Mouse (Mus musculus) midbrain, postnatal 0 days (tissue): ENCODE data around the gene Gnb2. TPM values are rescaled to one million over a fixed set of nuclear protein-coding genes. Genes with fewer than 3 reads are reported as not detected.

Experiments
- ATAC-seq: fragments of 200-750 bp; cut with Nextera tagmentation; 2 replicates; pipeline ENCODE4 v1.8.0; 2017; ENCODE audit warnings: moderate number of reproducible peaks, mild to moderate bottlenecking, moderate TSS enrichment, moderate library complexity; ENCODE audit not compliant: low FRiP score
- DNase-seq: peaks from one replicate; pipeline ENCODE4 v3.0.0-alpha.2; 2015; ENCODE audit warnings: low spot score
- H3K27ac ChIP-seq: fragments of 300-500 bp; sonication (generic); 2 replicates; pipeline ENCODE4 v1.5.1; 2014; ENCODE audit warnings: low read depth, mild to moderate bottlenecking, low read length, mixed read lengths
- H3K27me3 ChIP-seq: fragments of 300-500 bp; sonication (generic); 2 replicates; pipeline ENCODE4 v1.6.1; 2014; ENCODE audit warnings: low read length, control low read depth, mixed read lengths; ENCODE audit not compliant: insufficient read depth
- H3K36me3 ChIP-seq: fragments of 300-500 bp; sonication (generic); 2 replicates; pipeline ENCODE4 v1.6.1; 2014; ENCODE audit warnings: low read length, control low read depth, mixed read lengths; ENCODE audit not compliant: insufficient read depth
- H3K4me1 ChIP-seq: fragments of 300-500 bp; sonication (generic); 2 replicates; pipeline ENCODE4 v1.6.1; 2014; ENCODE audit warnings: mild to moderate bottlenecking, control low read depth, antibody characterized with exemption, low read length, mixed read lengths; ENCODE audit not compliant: insufficient read depth
- H3K4me2 ChIP-seq: fragments of 300-500 bp; sonication (generic); 2 replicates; pipeline ENCODE4 v1.6.1; 2014; ENCODE audit warnings: low read depth, mild to moderate bottlenecking, low read length, mixed read lengths; ENCODE audit not compliant: poor library complexity, severe bottlenecking
- H3K4me3 ChIP-seq: fragments of 300-500 bp; sonication (generic); 2 replicates; pipeline ENCODE4 v1.5.1; 2014; ENCODE audit warnings: low read depth, mild to moderate bottlenecking, low read length, moderate library complexity
- H3K9ac ChIP-seq: fragments of 300-500 bp; sonication (generic); replicated peaks from 2 replicates; pipeline ENCODE4 v1.6.1; 2014; ENCODE audit warnings: mild to moderate bottlenecking, low read length, moderate library complexity, mixed read lengths; ENCODE audit not compliant: poor library complexity, severe bottlenecking
- H3K9me3 ChIP-seq: fragments of 300-500 bp; sonication (generic); 2 replicates; pipeline ENCODE4 v1.6.1; 2016; ENCODE audit warnings: low read length, control low read depth
- CTCF ChIP-seq: IDR thresholded peaks from 2 replicates; pipeline ENCODE4 v1.5.1; 2016; ENCODE audit warnings: antibody characterized with exemption, mild to moderate bottlenecking
- WGBS: fragments of 180-500 bp; shearing (Covaris S2); extraction: QIAGEN DNeasy Blood & Tissue Kit; methylation state at CpG from one replicate; pipeline ENCODE4 v1.1.7; 2014; 5-methylcytosine and 5-hydroxymethylcytosine counted together
- polyA plus RNA-seq: library from polyadenylated mRNA; unstranded; fragments of >200 nt; fragmentation: Nextera tagmentation; extraction: Ambion mirVana; gene quantifications from 2 replicates; pipeline ENCODE4 v1.2.1, GENCODE M21; 2015
- total RNA-seq: library from RNA; depleted of rRNA; stranded (reverse); fragments of >200 nt; gene quantifications from 2 replicates; pipeline ENCODE4 v1.2.3, GENCODE M21; 2014

The Gnb2 gene
- total and polyA plus RNA-seq, 2 experiments from 2014 or later = 590 to 1,456 TPM

DNA sequence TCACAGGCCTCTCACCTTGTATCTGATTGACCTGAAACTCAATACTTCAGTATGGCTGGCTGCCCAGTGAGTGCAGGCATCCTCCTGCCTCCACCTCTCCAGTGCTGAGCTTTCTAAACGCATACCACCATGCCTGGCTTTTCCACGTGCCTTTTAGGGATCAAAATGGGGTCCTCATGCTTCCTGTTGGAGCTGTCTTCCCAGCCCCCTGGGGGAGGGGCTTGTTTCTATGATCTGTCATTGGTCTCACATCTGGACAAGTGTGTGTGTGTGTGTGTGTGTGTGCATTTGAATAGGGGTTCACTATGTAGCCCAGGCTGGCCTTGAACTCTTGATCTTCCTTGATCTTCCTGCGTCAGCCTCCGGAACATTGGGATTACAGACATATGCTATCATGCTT is 4.2 kb upstream of the Gnb2 start:
- Histone ChIP-seq H3K27ac (no peak overlapping the region), H3K4me3 (no peak overlapping the region), H3K9me3 (no peaks in the 10 kb centered on the region), H3K9ac (no peak overlapping the region), H3K27me3 (no peaks in the 10 kb centered on the region), H3K4me2 (no peak overlapping the region), H3K36me3 (no peaks in the 10 kb centered on the region), H3K4me1 (no peaks in the 10 kb centered on the region)
- no peak for DNase-seq
- no peak for TF ChIP-seq CTCF
- ATAC-seq = no peak
- WGBS = 56% methylated on average over 4 of the region's 4 CpGs

DNA sequence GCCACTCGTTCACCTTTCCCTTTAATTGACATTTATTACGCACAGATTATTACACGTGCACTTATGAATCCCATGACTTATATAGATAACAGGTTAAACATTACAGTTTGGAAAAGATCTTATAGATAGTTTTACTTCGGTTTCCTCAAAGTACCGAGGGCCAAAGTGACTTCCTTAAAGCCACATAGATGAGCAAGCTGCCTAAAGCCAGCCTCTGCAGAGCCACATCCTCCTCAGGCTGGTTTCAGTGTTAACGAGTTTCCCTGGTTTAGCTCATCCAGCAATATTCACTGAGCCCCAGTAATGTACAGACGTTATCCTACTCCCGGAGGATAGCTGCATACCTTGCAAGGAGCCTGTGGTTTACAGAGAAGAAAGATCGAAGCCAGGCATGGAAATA is 2.0 kb upstream of the Gnb2 start:
- H3K9me3 ChIP-seq = no peaks in the 10 kb centered on the region
- no peak overlapping the region for H3K4me2 ChIP-seq
- ATAC-seq (no peak), DNase-seq (no peak)
- no peaks in the 10 kb centered on the region for H3K4me1 ChIP-seq
- 79% methylated on average over 9 of the region's 9 CpGs for WGBS
- H3K27me3 ChIP-seq = no peaks in the 10 kb centered on the region
- H3K4me3 ChIP-seq = no peak overlapping the region
- H3K36me3 ChIP-seq = no peaks in the 10 kb centered on the region
- TF ChIP-seq CTCF = no peak
- H3K9ac ChIP-seq = no peak overlapping the region
- no peak overlapping the region for H3K27ac ChIP-seq

DNA sequence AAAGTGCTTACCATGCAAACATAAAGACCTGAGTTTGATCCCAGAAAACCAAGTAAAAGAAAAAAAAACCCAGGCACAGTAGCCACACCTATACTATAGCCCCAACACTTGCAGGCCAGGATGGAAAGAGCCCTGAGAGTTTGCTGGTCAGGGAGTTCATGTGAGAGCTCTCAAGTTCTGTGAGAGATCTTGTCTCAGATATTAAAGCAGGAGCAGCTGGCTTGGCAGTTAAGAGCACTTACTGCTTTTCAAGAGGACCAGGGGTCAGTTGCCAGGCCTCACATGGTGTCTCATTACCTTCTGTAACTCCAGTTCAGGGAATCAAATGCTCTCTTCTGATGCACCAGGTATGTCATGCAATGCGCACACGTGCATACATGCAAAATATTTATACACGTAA is 1.5 kb upstream of the Gnb2 start:
- H3K4me2 ChIP-seq = no peak overlapping the region
- no peak overlapping the region for H3K9ac ChIP-seq
- 0 out of 2 replicates have a peak, but pooled peaks cover under 1% of the 10 kb centered on the region for H3K36me3 ChIP-seq
- DNase-seq = no peak
- no peak overlapping the region for H3K27ac ChIP-seq
- H3K4me3 ChIP-seq = no peak overlapping the region
- ATAC-seq = no peak
- 95% methylated on average over 3 of the region's 3 CpGs for WGBS
- no peak for TF ChIP-seq CTCF
- no peaks in the 10 kb centered on the region for H3K4me1 ChIP-seq
- no peaks in the 10 kb centered on the region for H3K27me3 ChIP-seq
- no peaks in the 10 kb centered on the region for H3K9me3 ChIP-seq

DNA sequence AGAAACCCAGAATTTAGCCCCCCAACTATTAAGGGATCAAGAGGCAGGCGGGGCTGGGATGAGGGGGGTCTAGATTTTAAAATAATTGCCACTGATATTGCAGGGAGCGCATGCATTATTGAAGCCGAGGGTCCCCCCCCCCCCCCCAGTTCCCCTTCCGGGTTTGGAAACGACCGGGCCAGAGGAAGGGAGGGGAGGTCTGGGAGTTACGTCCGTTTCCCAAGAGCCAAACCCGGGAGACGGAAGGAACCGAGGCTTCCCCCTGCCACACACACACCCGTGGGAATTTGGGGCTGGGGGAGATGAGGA is 548 bp downstream of the Gnb2 start:
- ATAC-seq = no peak
- H3K4me1 ChIP-seq = no peaks in the 10 kb centered on the region; the same call in 1 of the 2 replicates
- H3K36me3 ChIP-seq = peaks cover 20% of the 10 kb centered on the region
- peak overlapping the region; percentile 95 for H3K9ac ChIP-seq
- no peak for DNase-seq
- H3K27ac ChIP-seq = peak overlapping the region; percentile 98
- H3K4me3 ChIP-seq = peak overlapping the region; percentile 83
- H3K27me3 ChIP-seq = no peaks in the 10 kb centered on the region
- peak overlapping the region; percentile 91 for H3K4me2 ChIP-seq
- H3K9me3 ChIP-seq = no peaks in the 10 kb centered on the region
- no peak for TF ChIP-seq CTCF
- 0% methylated on average over 5 of the region's 12 CpGs for WGBS

DNA sequence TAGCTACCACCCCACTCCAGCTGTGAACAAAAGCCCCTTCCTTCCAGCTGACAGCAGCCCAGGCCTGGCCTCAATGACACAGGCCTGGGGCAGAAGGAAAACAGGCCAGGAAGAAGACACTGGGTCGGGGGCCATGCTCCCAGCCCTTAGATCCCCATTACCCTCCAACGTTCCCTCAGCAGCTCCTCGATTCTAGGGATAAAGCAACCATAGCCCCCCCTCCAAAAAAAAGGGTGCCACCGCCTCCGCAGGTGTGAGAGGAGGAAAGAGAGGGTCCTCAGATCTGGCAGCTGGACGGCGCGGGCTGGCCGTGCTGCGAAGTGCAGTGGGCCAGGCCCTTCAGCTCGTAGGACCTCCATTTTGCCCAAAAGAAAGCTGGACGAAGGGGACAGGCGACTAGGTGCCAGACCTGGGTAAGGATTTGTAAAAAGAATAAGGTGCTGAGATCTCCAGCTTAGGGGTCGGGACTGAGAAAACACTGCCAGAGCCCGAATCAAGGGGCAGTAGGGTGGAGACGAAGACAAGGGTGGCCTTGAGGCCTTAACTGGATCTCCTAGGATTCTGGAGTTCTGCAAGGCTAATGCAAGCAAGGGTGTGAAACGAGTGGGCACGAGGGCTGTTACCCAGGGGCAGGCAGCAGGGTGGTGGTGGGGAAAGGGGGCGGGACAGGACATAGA is 1.0 kb downstream of the Gnb2 start:
- no peaks in the 10 kb centered on the region; the same call in 1 of the 2 replicates for H3K4me1 ChIP-seq
- peak overlapping the region; percentile 98 for H3K27ac ChIP-seq
- no peaks in the 10 kb centered on the region for H3K9me3 ChIP-seq
- WGBS = 1% methylated on average over 19 of the region's 19 CpGs
- no peak for DNase-seq
- TF ChIP-seq CTCF = no peak
- no peak for ATAC-seq
- no peaks in the 10 kb centered on the region for H3K27me3 ChIP-seq
- peak overlapping the region; percentile 95 for H3K9ac ChIP-seq
- peak overlapping the region; percentile 83 for H3K4me3 ChIP-seq
- peak overlapping the region; percentile 91 for H3K4me2 ChIP-seq
- H3K36me3 ChIP-seq = peaks cover 25% of the 10 kb centered on the region

DNA sequence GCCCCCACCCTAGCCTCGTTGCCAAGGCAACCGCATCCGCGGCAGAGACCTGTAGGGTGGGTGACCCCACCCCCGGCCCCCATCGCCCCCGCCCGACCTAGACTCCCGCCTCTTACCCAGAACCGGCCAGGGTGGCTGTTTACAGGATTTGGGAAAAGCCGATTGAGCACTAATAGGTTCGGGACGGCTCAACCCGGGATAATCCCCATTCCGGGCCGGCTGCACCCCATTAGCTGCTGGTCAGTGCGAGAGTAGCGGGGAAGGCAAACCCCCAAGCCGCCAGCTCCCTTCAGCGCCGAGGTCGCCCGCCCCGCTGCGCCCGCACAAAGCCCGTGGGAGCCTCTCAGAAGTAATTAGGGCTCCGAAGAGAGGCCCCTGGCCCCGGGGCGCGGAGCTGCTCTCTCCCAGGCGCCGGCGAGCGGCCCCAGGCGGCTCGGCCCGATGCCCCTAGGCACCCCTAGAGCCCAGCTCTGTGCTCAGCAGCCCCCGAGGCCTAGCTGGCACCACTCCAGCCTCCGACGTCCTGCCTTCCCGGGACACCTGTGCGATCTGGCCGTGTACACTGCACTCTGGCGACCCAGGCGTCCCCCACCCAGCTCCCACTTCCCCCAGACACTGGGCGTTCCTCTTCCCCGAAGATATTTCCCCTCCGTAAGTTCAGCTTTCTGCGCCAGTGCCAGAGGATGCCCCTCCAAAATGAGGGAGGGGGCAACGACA is 1.7 kb downstream of the Gnb2 start:
- peak; percentile 52 for DNase-seq
- no peaks in the 10 kb centered on the region for H3K9me3 ChIP-seq
- no peaks in the 10 kb centered on the region; the same call in 1 of the 2 replicates for H3K4me1 ChIP-seq
- peak; percentile 1; the same call in 1 of the 2 replicates for ATAC-seq
- WGBS = under 1% methylated on average over 50 of the region's 51 CpGs
- peaks cover 32% of the 10 kb centered on the region for H3K36me3 ChIP-seq
- H3K27ac ChIP-seq = peak overlapping the region; percentile 98
- TF ChIP-seq CTCF = no peak
- peak overlapping the region; percentile 95 for H3K9ac ChIP-seq
- no peaks in the 10 kb centered on the region for H3K27me3 ChIP-seq
- H3K4me2 ChIP-seq = peak overlapping the region; percentile 91
- H3K4me3 ChIP-seq = peak overlapping the region; percentile 83
